Mouse (Mus musculus): ENCODE measurements around the gene Olfr444. TPM values are rescaled to one million over a fixed set of nuclear protein-coding genes. Genes with fewer than 3 reads are reported as not detected.

Gene Olfr444
- total RNA-seq (2022), result not detected

- no peak for DNase-seq
Observed at GRCm38 (mm10) chr6:42948767-42949166, at the start of gene Olfr444. Gene Olfr444, plus strand, starts transcription at chr6:42949067.

- no peak for DNase-seq
Observed at GRCm38 (mm10) chr6:42900345-42900744, 48.5 kb upstream of the Olfr444 start.

GRCm38 (mm10) chr6:42908578-42908977 lies 40.3 kb upstream of the Olfr444 start, which contains the start of gene Olfr447:
Gene Olfr447, plus strand, starts transcription at chr6:42908878.
- DNase-seq, result no peak

- no peak for DNase-seq
Observed at GRCm38 (mm10) chr6:42921077-42921476, 27.8 kb upstream of the Olfr444 start, which contains the start of gene Olfr446. Gene Olfr446, plus strand, starts transcription at chr6:42921377.

- no peak for DNase-seq
Observed at GRCm38 (mm10) chr6:42980377-42980776, 31.5 kb downstream of the Olfr444 start.

Other genes starting within 250 kb of the Olfr444 start
- gene Tcaf1, start 239.0 kb upstream of the Olfr444 start, total RNA-seq (2022), result 100 to 1,000 TPM; 108 to 146 (median 117) TPM
- not detected for gene Olfr453, start 209.7 kb upstream of the Olfr444 start, total RNA-seq (2022)
- not detected for gene Olfr38, start 192.7 kb upstream of the Olfr444 start, total RNA-seq (2022)
- gene Olfr452, start 164.0 kb upstream of the Olfr444 start, total RNA-seq (2022), result not detected
- gene Olfr450, start 137.1 kb upstream of the Olfr444 start, total RNA-seq (2022), result not detected
- not detected for gene Olfr449, start 114.7 kb upstream of the Olfr444 start, total RNA-seq (2022)
- not detected for gene Olfr448, start 58.6 kb upstream of the Olfr444 start, total RNA-seq (2022)
- not detected for gene Olfr447, start 40.2 kb upstream of the Olfr444 start, total RNA-seq (2022)
- gene Olfr446, start 27.7 kb upstream of the Olfr444 start, total RNA-seq (2022), result not detected
- not detected for gene Olfr441, start 157.3 kb downstream of the Olfr444 start, total RNA-seq (2022)
- not detected for gene Olfr237-ps1, start 197.5 kb downstream of the Olfr444 start, total RNA-seq (2022)
- not detected for gene Olfr437, start 214.2 kb downstream of the Olfr444 start, total RNA-seq (2022)
- not detected for gene Olfr13, start 223.1 kb downstream of the Olfr444 start, total RNA-seq (2022)
- gene Olfr435, start 248.1 kb downstream of the Olfr444 start, total RNA-seq (2022), result not detected